Mouse (Mus musculus) erythroblast, embryonic 14.5 days (primary cell): ENCODE data around the gene S100a5.

Source experiments
- GATA1 ChIP-seq: IDR thresholded peaks from 2 replicates; pipeline ENCODE4 v1.6.1; 2012; ENCODE audit warnings: low read length, inconsistent platforms, mixed read lengths
- TAL1 ChIP-seq: IDR thresholded peaks from 3 replicates; pipeline ENCODE4 v1.6.1; 2012; ENCODE audit warnings: low read length, inconsistent platforms, mixed read lengths

GRCm38 (mm10) chr3:90605736-90606135 is 2.6 kb upstream of the S100a5 start:
- TF ChIP-seq GATA1: no peak
- TF ChIP-seq TAL1: no peak
